Mouse (Mus musculus) adipose tissue, adult 10 weeks (tissue): ENCODE results near the gene Gm11168. TPM values are rescaled to one million over a fixed set of nuclear protein-coding genes. Genes with fewer than 3 reads are reported as not detected.

ENCODE experiments used
- polyA plus RNA-seq: library from polyadenylated mRNA; stranded (reverse); fragments of 350-450 nt; fragmentation: Illumina TruSeq; extraction: RNeasy Lipid Tissue Mini Kit (QIAGEN cat#74804); gene quantifications from one replicate; pipeline ENCODE4 v1.2.3, GENCODE M21; 2014; ENCODE audit warnings: low read depth, low replicate concordance

Gene Gm11168
- not detected for polyA plus RNA-seq

DNA sequence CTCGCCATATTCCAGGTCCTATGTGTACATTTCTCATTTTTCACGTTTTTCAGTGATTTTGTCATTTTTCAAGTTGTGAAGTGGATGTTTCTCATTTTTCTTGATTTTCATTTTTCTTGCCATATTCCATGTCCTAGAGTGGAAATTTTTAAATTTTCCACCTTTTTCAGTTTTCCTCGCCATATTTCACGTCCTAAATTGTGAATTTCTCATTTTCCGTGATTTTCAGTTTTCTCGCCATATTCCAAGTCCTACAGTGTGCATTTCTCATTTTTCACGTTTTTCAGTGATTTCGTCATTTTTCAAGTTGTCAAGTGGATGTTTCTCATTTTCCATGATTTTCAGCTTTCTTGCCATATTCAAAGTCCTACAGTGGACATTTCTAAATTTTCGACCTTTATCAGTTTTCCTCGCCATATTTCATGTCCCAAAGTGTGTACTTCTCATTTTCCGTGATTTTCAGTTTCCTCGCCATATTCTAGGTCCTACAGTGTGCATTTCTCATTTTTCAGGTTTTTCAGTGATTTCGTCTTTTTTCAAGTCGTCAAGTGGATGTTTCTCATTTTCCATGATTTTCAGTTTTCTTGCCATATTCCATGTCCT lies at the start of gene Gm11168:
TSS of gene Gm11168 (plus strand) at position 553 of the 603 bp plus-strand sequence.

GRCm38 (mm10) chr9:3000445-3000972 lies 2.6 kb upstream of the Gm11168 start, which contains the start of gene Gm10722:
Gm10722 (plus strand) TSS chr9:3000922.

DNA sequence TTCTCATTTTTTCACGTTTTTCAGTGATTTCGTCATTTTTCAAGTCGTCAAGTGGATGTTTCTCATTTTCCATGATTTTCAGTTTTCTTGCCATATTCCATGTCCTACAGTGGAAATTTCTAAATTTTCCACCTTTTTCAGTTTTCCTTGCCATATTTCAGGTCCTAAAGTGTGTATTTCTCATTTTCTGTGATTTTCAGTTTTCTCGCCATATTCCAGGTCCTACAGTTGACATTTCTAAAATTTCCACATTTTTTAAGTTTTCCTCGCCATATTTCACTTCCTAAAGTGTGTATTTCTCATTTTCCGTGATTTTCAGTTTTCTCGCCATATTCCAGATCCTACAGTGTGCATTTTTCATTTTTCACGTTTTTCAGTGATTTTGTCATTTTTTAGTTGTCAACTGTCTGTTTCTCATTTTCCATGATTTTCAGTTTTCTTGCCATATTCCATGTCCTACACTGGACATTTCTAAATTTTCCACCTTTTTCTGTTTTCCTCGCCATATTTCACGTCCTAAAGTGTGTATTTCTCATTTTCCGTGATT lies 9.7 kb downstream of the Gm11168 start, which contains the start of gene Gm10721:
TSS of gene Gm10721 (plus strand) at position 408 of the 547 bp plus-strand sequence.

DNA sequence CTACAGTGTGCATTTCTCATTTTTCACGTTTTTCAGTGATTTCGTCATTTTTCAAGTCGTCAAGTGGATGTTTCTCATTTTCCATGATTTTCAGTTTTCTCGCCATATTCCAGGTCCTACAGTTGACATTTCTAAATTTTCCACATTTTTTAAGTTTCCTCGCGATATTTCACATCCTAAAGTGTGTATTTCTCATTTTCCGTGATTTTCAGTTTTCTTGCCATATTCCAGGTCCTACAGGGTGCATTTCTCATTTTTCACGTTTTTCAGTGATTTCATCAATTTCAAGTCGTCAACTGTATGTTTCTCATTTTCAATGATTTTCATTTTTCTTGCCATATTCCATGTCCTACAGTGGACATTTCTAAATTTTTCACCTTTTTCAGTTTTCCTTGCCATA lies 12.2 kb downstream of the Gm11168 start, which contains the start of gene Gm10720:
TSS of gene Gm10720 (plus strand) at position 301 of the 400 bp plus-strand sequence.

GRCm38 (mm10) chr9:3017108-3017507 lies 14.0 kb downstream of the Gm11168 start, which contains the start of gene Gm10719:
Gm10719 (plus strand) TSS chr9:3017408.

DNA sequence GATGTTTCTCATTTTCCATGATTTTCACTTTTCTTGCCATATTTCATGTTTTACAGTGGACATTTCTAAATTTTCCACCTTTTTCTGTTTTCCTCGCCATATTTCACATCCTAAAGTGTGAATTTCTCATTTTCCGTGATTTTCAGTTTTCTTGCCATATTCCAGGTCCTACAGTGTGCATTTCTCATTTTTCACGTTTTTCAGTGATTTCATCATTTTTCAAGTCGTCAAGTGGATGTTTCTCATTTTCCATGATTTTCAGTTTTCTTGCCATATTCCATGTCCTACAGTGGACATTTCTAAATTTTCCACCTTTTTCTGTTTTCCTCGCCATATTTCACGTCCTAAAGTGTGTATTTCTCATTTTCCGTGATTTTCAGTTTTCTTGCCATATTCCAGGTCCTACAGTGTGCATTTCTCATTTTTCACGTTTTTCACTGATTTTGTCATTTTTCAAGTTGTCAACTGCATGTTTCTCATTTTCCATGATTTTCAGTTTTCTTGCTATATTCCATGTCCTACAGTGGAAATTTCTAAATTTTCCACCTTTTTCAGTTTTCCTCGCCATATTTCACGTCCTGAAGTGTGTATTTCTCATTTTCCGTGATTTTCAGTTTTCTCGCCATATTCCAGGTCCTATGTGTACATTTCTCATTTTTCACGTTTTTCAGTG lies 20.3 kb downstream of the Gm11168 start, which contains the start of gene Gm10718:
TSS of gene Gm10718 (plus strand) at position 236 of the 673 bp plus-strand sequence.

DNA sequence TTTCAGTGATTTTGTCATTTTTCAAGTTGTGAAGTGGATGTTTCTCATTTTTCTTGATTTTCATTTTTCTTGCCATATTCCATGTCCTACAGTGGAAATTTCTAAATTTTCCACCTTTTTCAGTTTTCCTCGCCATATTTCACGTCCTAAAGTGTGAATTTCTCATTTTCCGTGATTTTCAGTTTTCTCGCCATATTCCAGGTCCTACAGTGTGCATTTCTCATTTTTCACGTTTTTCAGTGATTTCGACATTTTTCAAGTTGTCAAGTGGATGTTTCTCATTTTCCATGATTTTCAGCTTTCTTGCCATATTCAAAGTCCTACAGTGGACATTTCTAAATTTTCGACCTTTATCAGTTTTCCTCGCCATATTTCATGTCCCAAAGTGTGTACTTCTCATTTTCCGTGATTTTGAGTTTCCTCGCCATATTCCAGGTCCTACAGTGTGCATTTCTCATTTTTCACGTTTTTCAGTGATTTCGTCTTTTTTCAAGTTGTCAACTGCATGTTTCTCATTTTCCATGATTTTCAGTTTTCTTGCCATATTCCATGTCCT lies 21.8 kb downstream of the Gm11168 start, which contains the start of gene Gm10717:
TSS of gene Gm10717 (plus strand) at position 506 of the 556 bp plus-strand sequence.

GRCm38 (mm10) chr9:3034299-3034698 lies 31.2 kb downstream of the Gm11168 start, which contains the start of gene Gm17535:
Gm17535 (plus strand) TSS chr9:3034599.

DNA sequence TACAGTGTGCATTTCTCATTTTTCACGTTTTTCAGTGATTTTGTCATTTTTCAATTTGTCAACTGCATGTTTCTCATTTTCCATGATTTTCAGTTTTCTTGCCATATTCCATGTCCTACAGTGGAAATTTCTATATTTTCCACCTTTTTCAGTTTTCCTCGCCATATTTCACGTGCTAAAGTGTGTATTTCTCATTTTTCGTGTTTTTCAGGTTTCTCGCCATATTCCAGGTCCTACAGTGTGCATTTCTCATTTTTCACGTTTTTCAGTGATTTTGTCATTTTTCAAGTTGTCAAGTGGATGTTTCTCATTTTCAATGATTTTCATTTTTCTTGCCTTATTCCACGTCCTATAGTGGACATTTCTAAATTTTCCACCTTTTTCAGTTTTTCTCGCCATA lies 33.4 kb downstream of the Gm11168 start, which contains the start of gene Gm10715:
TSS of gene Gm10715 (plus strand) at position 301 of the 400 bp plus-strand sequence.

Other genes with a start within 250 kb of the Gm11168 start
- not detected for gene Gm10722, start 2.4 kb upstream of the Gm11168 start, polyA plus RNA-seq
- not detected for gene Gm10721, start 9.8 kb downstream of the Gm11168 start, polyA plus RNA-seq
- gene Gm10720, start 12.3 kb downstream of the Gm11168 start, polyA plus RNA-seq = not detected
- not detected for gene Gm10719, start 14.1 kb downstream of the Gm11168 start, polyA plus RNA-seq
- gene Gm10718, start 20.2 kb downstream of the Gm11168 start, polyA plus RNA-seq = not detected
- not detected for gene Gm10717, start 22.1 kb downstream of the Gm11168 start, polyA plus RNA-seq
- gene Gm17535, start 31.3 kb downstream of the Gm11168 start, polyA plus RNA-seq = not detected
- gene Gm10715, start 33.5 kb downstream of the Gm11168 start, polyA plus RNA-seq = not detected